Mouse (Mus musculus): ENCODE results near the gene 1500009L16Rik.
A peak's percentile ranks its signal among the peaks of the same experiment; 100 is the strongest.

Gene 1500009L16Rik

GRCm38 (mm10) chr10:83722579-83723031 is at the start of gene 1500009L16Rik:
1500009L16Rik (plus strand) TSS chr10:83722865.
- peak; percentile 90 for DNase-seq (ENCODE audit: low read depth, low spot score)

- no peak for DNase-seq (ENCODE audit: low read depth, low spot score)
Measured at GRCm38 (mm10) chr10:83681334-83681733, 41.3 kb upstream of the 1500009L16Rik start.

GRCm38 (mm10) chr10:83688215-83688614 is 34.5 kb upstream of the 1500009L16Rik start:
- peak; percentile 14 for DNase-seq (ENCODE audit: low read depth, low spot score)

- DNase-seq (ENCODE audit: low read depth, low spot score) = peak; percentile 34
Measured at GRCm38 (mm10) chr10:83692175-83692895, 30.3 kb upstream of the 1500009L16Rik start.

GRCm38 (mm10) chr10:83696226-83696625 is 26.4 kb upstream of the 1500009L16Rik start:
- peak; percentile 35 for DNase-seq (ENCODE audit: low read depth, low spot score)

- DNase-seq (ENCODE audit: low read depth, low spot score) = no peak
Measured at GRCm38 (mm10) chr10:83706628-83707027, 16.0 kb upstream of the 1500009L16Rik start.

GRCm38 (mm10) chr10:83709920-83710319 is 12.7 kb upstream of the 1500009L16Rik start:
- DNase-seq (ENCODE audit: low read depth, low spot score) = peak; percentile 44

- DNase-seq (ENCODE audit: low read depth, low spot score) = peak; percentile 35
Measured at GRCm38 (mm10) chr10:83711769-83712168, 10.9 kb upstream of the 1500009L16Rik start.

GRCm38 (mm10) chr10:83718855-83719474 is 3.7 kb upstream of the 1500009L16Rik start:
- no peak for DNase-seq (ENCODE audit: low read depth, low spot score)

GRCm38 (mm10) chr10:83723055-83723454 is 390 bp downstream of the 1500009L16Rik start:
- peak; percentile 35 for DNase-seq (ENCODE audit: low read depth, low spot score)

GRCm38 (mm10) chr10:83724351-83725059 is 1.8 kb downstream of the 1500009L16Rik start:
- peak; percentile 81 for DNase-seq (ENCODE audit: low read depth, low spot score)

- DNase-seq (ENCODE audit: low read depth, low spot score) = no peak
Measured at GRCm38 (mm10) chr10:83726164-83726563, 3.5 kb downstream of the 1500009L16Rik start.

- no peak for DNase-seq (ENCODE audit: low read depth, low spot score)
Measured at GRCm38 (mm10) chr10:83727846-83728245, 5.2 kb downstream of the 1500009L16Rik start.

GRCm38 (mm10) chr10:83728529-83728928 is 5.9 kb downstream of the 1500009L16Rik start:
- DNase-seq (ENCODE audit: low read depth, low spot score) = no peak

GRCm38 (mm10) chr10:83729076-83729475 is 6.4 kb downstream of the 1500009L16Rik start:
- no peak for DNase-seq (ENCODE audit: low read depth, low spot score)

- DNase-seq (ENCODE audit: low read depth, low spot score) = peak; percentile 82
Measured at GRCm38 (mm10) chr10:83729492-83729891, 6.8 kb downstream of the 1500009L16Rik start.

GRCm38 (mm10) chr10:83733725-83734124 is 11.1 kb downstream of the 1500009L16Rik start:
- no peak for DNase-seq (ENCODE audit: low read depth, low spot score)

GRCm38 (mm10) chr10:83738996-83739655 is 16.5 kb downstream of the 1500009L16Rik start:
- peak; percentile 75 for DNase-seq (ENCODE audit: low read depth, low spot score)

GRCm38 (mm10) chr10:83744656-83745055 is 22.0 kb downstream of the 1500009L16Rik start:
- no peak for DNase-seq (ENCODE audit: low read depth, low spot score)

GRCm38 (mm10) chr10:83753056-83753455 is 30.4 kb downstream of the 1500009L16Rik start:
- DNase-seq (ENCODE audit: low read depth, low spot score) = peak; percentile 54

- DNase-seq (ENCODE audit: low read depth, low spot score) = no peak
Measured at GRCm38 (mm10) chr10:83757343-83757962, 34.8 kb downstream of the 1500009L16Rik start.

Measured in ZHBTc4 (cell line).